Mouse (Mus musculus) lung, embryonic 14.5 days (tissue): ENCODE data around the gene Cldn10. TPM values are rescaled to one million over a fixed set of nuclear protein-coding genes. Genes with fewer than 3 reads are reported as not detected.

ENCODE experiments used
- ATAC-seq: fragments of 200-750 bp; cut with Nextera tagmentation; 2 replicates; pipeline ENCODE4 v1.8.0; 2017; ENCODE audit warnings: mild to moderate bottlenecking, moderate TSS enrichment, moderate library complexity; ENCODE audit not compliant: insufficient read depth
- DNase-seq: peaks from one replicate; pipeline ENCODE4 v3.0.0-alpha.2; 2015
- H3K27ac ChIP-seq: fragments of 300-500 bp; sonication (generic); 2 replicates; pipeline ENCODE4 v1.5.1; 2014; ENCODE audit warnings: low read depth, mild to moderate bottlenecking, moderate library complexity
- H3K27me3 ChIP-seq: fragments of 300-500 bp; sonication (generic); 2 replicates; pipeline ENCODE4 v1.6.1; 2014; ENCODE audit warnings: low read length, control low read depth; ENCODE audit not compliant: insufficient read depth
- H3K36me3 ChIP-seq: fragments of 300-500 bp; sonication (generic); 2 replicates; pipeline ENCODE4 v1.6.1; 2014; ENCODE audit warnings: control low read depth; ENCODE audit not compliant: insufficient read depth
- H3K4me1 ChIP-seq: fragments of 300-500 bp; sonication (generic); 2 replicates; pipeline ENCODE4 v1.6.1; 2014; ENCODE audit warnings: antibody characterized with exemption, control low read depth; ENCODE audit not compliant: insufficient read depth
- H3K4me2 ChIP-seq: fragments of 300-500 bp; sonication (generic); 2 replicates; pipeline ENCODE4 v1.6.1; 2014; ENCODE audit warnings: mild to moderate bottlenecking
- H3K4me3 ChIP-seq: fragments of 300-500 bp; sonication (generic); 2 replicates; pipeline ENCODE4 v1.5.1; 2014; ENCODE audit warnings: low read depth, low read length
- H3K9ac ChIP-seq: fragments of 300-500 bp; sonication (generic); 2 replicates; pipeline ENCODE4 v1.6.1; 2014
- H3K9me3 ChIP-seq: fragments of 300-500 bp; sonication (generic); 2 replicates; pipeline ENCODE4 v1.6.1; 2016; ENCODE audit warnings: low read depth, low read length, control low read depth
- CTCF ChIP-seq: IDR thresholded peaks from 2 replicates; pipeline ENCODE4 v1.5.1; 2016; ENCODE audit warnings: antibody characterized with exemption, low read depth
- WGBS: fragments of 180-500 bp; shearing (Covaris S2); extraction: QIAGEN DNeasy Blood & Tissue Kit; methylation state at CpG from one replicate; pipeline ENCODE4 v1.1.7; 2014; 5-methylcytosine and 5-hydroxymethylcytosine counted together
- polyA plus RNA-seq: library from polyadenylated mRNA; unstranded; fragments of >200 nt; fragmentation: Nextera tagmentation; extraction: Ambion mirVana; gene quantifications from 2 replicates; pipeline ENCODE4 v1.2.1, GENCODE M21; 2014

Cldn10 gene
- 46.3 and 51.2 TPM in 2 replicates for polyA plus RNA-seq

DNA sequence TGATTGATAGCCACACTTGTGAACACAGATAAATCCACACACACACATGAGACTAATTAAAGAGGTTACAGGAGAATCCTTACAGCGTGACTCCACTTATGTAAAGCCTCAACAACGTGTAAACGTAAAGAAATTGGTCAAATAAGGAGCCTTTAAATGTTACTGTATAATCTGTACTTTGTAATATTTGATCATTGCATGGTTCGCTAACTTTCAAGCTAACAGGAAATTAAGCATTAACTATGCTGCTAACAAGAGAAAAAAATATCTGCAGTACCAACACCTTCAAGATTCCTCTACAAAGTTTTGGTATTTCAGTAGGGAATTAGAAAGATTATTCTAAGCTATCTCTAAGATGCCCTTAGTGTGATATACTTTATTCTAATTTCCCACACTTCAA is at the start of gene Cldn10:
Cldn10 (plus strand) TSS at position 288 of the 400 bp plus-strand sequence.
- ATAC-seq (no peak), DNase-seq (no peak)
- no peaks in the 10 kb centered on the region for H3K4me1 ChIP-seq
- TF ChIP-seq CTCF, result no peak
- no peak within 1 kb of the TSS for H3K9ac ChIP-seq
- H3K27me3 ChIP-seq, result no peaks in the 10 kb centered on the region
- no peak within 1 kb of the TSS for H3K4me3 ChIP-seq
- no peaks in the 10 kb centered on the region for H3K36me3 ChIP-seq
- no peak within 1 kb of the TSS for H3K4me2 ChIP-seq
- WGBS, result 60% methylated on average over 4 of the region's 4 CpGs
- H3K27ac ChIP-seq, result no peak within 1 kb of the TSS
- H3K9me3 ChIP-seq, result no peaks in the 10 kb centered on the region

DNA sequence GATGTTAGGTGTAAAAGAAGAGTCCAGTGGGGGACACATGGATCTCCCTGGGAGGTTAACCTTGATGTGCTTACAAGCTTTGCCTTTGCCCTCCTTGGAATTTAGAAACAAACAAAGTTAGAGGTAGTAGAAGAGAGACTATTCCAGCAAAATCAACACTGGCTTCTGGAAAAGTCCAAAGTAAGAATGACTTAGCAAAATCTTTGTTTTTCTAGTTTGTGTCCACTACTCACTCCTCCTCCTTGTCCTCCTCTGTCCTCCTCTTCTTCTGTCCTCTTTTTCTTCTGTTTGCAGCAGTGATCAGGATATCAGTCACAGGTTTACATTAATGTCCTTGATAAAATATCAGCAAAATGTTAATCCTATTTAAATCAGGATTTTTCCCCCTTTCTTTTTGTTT is 45.9 kb upstream of the Cldn10 start:
- no peak overlapping the region for H3K4me2 ChIP-seq
- no peaks in the 10 kb centered on the region for H3K27me3 ChIP-seq
- no peak overlapping the region for H3K27ac ChIP-seq
- H3K4me1 ChIP-seq, result no peaks in the 10 kb centered on the region
- TF ChIP-seq CTCF, result no peak
- no peaks in the 10 kb centered on the region for H3K9me3 ChIP-seq
- H3K9ac ChIP-seq, result no peak overlapping the region
- no peak overlapping the region for H3K4me3 ChIP-seq
- no peak for DNase-seq
- no peaks in the 10 kb centered on the region for H3K36me3 ChIP-seq
- no peak for ATAC-seq

DNA sequence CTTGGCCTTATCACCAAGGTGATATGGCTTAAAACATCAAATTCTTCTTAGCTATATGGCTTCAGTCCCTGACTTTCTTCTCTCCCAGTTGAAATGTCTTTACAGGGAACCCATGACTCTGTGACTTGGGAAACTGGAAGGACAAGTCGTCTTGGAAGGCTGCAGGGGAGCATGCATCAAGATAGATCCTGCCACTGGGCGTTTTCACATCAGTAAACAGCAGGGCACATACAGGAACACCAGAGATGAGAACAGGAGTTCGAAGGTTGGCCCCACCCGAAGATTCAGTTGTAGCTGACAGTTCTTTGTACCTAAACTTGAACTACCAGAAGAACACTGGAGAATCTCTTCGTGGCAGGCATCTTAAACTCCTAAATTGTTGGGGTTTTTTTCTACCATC is 44.8 kb upstream of the Cldn10 start:
- Histone ChIP-seq H3K9ac (no peak overlapping the region), H3K36me3 (no peaks in the 10 kb centered on the region), H3K4me1 (no peaks in the 10 kb centered on the region), H3K9me3 (no peaks in the 10 kb centered on the region), H3K4me3 (no peak overlapping the region), H3K27me3 (no peaks in the 10 kb centered on the region), H3K4me2 (no peak overlapping the region), H3K27ac (no peak overlapping the region)
- no peak for TF ChIP-seq CTCF
- WGBS, result 62% methylated on average over 5 of the region's 5 CpGs
- ATAC-seq (no peak), DNase-seq (no peak)

DNA sequence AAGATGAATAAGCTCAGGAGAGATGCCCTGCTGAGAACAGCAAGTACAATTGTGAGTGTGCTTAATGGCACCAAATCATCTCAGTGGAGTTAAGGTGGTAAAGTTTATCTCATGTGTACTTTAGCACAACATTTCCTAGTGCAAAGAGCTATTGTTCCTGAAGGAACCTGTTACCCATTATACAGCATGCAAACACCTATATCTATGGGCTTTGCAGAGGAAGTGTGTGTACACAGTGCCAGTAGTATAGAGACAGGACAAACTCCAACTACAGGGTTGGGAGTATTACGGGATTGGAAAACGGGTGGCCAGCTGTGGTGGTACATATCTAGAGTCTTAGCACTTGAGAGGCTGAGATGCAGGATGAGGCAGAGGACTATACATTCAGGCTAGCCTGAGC is 38.6 kb upstream of the Cldn10 start:
- H3K36me3 ChIP-seq, result no peaks in the 10 kb centered on the region
- H3K4me1 ChIP-seq, result no peaks in the 10 kb centered on the region
- no peak for DNase-seq
- no peak overlapping the region for H3K9ac ChIP-seq
- no peak overlapping the region for H3K4me2 ChIP-seq
- TF ChIP-seq CTCF, result no peak
- no peak for ATAC-seq
- H3K27me3 ChIP-seq, result no peaks in the 10 kb centered on the region
- H3K4me3 ChIP-seq, result no peak overlapping the region
- WGBS, result 79% methylated on average over 2 of the region's 2 CpGs
- no peaks in the 10 kb centered on the region for H3K9me3 ChIP-seq
- no peak overlapping the region for H3K27ac ChIP-seq

DNA sequence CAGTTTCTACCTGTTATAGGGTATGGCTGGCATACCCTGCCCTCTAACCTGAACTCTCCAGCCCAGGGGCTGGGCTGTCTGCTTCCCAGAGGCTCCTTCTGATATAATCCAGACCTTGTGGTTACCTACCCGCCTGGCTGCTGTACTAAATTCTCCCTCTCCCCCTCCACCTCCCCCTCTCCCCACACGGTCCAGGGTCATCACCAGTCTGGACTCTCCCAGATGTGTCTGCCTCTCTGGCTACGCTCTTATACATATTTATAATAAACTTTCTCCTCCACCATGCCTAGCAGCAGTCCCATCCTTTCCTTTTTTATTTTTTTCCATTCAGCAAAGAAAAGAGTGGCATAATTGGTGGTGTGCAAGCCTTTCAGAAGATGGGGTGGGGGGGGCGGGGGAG is 38.0 kb upstream of the Cldn10 start:
- DNase-seq (no peak), ATAC-seq (no peak)
- no peak overlapping the region for H3K4me2 ChIP-seq
- WGBS, result 68% methylated on average over 4 of the region's 4 CpGs
- no peaks in the 10 kb centered on the region for H3K36me3 ChIP-seq
- no peaks in the 10 kb centered on the region for H3K4me1 ChIP-seq
- no peaks in the 10 kb centered on the region for H3K27me3 ChIP-seq
- no peak for TF ChIP-seq CTCF
- no peak overlapping the region for H3K9ac ChIP-seq
- no peak overlapping the region for H3K27ac ChIP-seq
- no peak overlapping the region for H3K4me3 ChIP-seq
- H3K9me3 ChIP-seq, result no peaks in the 10 kb centered on the region

DNA sequence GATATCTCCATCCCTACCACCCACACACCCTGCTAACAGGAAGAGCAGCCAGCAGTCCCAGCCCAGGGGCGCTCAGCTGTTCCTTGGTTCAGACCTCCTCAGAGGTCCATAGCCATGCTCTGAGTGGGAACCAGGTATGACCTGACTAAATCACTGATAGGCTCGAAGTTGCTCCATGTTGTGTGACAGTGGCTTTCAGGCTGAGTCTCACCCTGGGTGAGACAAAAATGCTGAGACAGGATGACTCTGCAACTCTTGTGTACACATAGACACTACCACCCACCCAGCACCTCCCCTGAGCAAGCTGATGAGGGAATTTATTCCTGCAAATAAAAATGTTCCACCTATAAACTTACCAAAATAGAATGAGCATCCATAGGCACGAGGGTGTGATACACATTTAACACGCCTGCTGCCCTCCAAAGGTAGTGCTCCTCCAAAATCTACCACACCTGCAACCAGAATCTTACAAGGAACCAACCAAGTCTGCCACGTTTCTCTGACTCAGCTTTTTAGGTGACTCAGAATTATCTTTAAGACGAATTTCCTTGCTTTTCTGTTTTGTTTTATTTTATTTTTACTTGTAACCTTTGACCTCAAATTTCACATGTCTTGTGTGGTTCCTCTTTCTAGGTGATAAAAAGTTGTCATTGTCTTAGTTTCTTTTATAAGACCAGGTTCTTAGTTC is 37.1 kb upstream of the Cldn10 start:
- H3K4me2 ChIP-seq, result no peak overlapping the region
- no peak overlapping the region for H3K27ac ChIP-seq
- H3K9ac ChIP-seq, result no peak overlapping the region
- no peaks in the 10 kb centered on the region for H3K36me3 ChIP-seq
- no peak for ATAC-seq
- H3K27me3 ChIP-seq, result no peaks in the 10 kb centered on the region
- TF ChIP-seq CTCF, result no peak
- DNase-seq, result no peak
- 74% methylated on average over 6 of the region's 6 CpGs for whole genome bisulfite sequencing
- no peak overlapping the region for H3K4me3 ChIP-seq
- no peaks in the 10 kb centered on the region for H3K4me1 ChIP-seq
- H3K9me3 ChIP-seq, result no peaks in the 10 kb centered on the region

DNA sequence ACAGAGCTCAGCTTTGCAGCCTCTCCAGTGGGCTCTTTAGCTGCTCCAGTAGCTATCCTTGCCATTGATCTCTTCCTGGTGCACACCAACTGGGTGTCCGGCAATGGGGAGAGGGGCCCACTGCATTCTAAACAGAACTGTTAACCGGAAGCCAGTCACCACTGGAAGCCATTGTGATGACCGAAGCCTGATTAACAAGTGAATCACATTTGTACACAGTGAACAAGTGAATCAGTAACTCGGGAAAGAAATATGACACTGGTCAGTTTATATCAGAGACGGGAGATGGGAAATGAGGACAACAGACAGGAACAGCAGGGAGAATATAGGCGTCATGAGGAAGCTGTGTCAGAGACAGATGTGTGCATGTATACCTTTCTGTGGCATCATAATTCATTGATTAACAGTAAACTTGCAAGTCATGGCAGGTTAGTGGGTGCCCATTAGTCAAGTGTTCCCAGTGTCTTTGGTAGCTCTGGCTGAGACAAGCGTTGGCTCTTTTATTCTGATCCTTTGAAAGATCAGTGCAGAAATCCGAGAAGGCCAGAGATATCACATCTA is 36.4 kb upstream of the Cldn10 start:
- H3K27me3 ChIP-seq, result no peaks in the 10 kb centered on the region
- 70% methylated on average over 8 of the region's 8 CpGs for WGBS
- DNase-seq (no peak), ATAC-seq (no peak)
- H3K4me2 ChIP-seq, result no peak overlapping the region
- H3K9me3 ChIP-seq, result no peaks in the 10 kb centered on the region
- no peak overlapping the region for H3K27ac ChIP-seq
- no peak for TF ChIP-seq CTCF
- no peak overlapping the region for H3K9ac ChIP-seq
- no peaks in the 10 kb centered on the region for H3K4me1 ChIP-seq
- H3K36me3 ChIP-seq, result no peaks in the 10 kb centered on the region
- H3K4me3 ChIP-seq, result no peak overlapping the region
